Mouse (Mus musculus) retina, embryonic 14.5 days (tissue): ENCODE data around the gene Dmtf1.
"Not testable (repeated sequence)": the region's sequence is repeated elsewhere in the genome, so short reads cannot be mapped to it uniquely, and the experiment has no call there.

Experiments used
- DNase-seq: peaks from one replicate; pipeline ENCODE4 v3.0.0-alpha.2; 2015; ENCODE audit warnings: low spot score

Gene Dmtf1

DNA sequence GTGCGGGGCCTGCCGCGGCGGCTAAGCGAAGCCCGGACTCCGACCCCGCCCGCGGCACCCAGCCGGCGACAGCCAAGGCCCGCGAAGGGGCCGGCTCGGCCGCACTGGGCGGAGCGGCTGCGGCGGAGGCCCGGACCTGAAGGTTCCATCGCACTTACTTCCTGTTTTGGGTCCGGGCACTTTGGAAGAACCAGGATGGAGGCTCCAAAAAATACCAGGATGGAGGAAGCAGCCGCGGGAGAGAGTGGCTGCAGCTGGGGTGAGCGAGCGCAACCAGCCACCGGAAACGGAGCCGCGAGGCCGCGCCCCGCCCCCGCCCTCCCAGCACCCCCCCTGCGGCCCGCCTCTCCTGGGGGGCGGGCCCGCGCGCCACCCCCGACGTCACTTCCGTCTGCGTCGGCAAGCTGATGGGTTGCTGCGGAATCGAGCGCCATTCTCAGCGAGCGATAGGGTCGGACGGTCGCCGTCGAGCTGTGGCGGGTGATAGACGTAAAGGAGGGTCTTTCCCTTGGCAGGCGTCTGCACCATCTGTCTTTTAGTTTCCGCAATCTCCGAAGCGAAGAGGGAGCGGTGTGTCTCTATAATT is at the start of gene Dmtf1:
TSS of gene Dmtf1 (minus strand) at position 321 of the 586 bp plus-strand sequence.
- DNase-seq = peak; percentile 95

DNA sequence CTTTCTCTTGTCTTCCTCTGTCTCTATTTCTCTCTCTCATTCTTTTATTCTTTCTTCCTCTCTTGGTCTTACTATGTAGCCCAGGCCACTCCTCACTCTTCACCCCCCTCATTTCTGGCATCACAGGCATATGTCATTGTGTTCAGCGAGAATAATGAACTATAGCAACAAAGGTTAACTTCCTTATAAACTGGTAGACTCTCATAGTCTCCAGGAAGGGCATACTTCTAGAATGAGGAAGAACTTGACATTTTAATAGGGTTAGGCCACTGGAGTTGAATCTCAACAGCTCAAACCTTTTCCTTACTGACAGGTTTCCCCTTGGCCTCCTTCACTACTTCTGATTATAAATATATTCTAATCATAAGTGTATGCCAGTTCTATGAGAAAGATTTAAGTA is 24.9 kb upstream of the Dmtf1 start:
- DNase-seq = no peak

DNA sequence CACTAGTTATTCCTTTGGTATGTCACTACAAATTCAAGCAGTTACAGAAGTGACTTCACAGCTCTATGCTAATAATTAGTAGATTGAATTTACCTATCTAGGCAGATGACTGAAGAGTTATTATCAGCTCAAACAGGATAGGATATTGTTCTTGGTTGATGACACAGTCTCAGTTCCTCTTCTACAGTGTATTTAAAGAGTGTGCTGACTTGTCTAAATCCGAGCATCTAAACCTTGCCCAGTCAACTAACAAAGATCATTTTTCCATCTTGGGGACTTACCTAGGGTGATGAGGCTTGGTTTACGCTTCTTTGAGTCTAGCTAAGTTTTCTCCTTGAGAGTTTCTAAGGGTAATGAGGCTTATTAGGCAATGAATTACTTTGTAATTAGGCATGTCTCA is 11.7 kb upstream of the Dmtf1 start:
- no peak for DNase-seq

DNA sequence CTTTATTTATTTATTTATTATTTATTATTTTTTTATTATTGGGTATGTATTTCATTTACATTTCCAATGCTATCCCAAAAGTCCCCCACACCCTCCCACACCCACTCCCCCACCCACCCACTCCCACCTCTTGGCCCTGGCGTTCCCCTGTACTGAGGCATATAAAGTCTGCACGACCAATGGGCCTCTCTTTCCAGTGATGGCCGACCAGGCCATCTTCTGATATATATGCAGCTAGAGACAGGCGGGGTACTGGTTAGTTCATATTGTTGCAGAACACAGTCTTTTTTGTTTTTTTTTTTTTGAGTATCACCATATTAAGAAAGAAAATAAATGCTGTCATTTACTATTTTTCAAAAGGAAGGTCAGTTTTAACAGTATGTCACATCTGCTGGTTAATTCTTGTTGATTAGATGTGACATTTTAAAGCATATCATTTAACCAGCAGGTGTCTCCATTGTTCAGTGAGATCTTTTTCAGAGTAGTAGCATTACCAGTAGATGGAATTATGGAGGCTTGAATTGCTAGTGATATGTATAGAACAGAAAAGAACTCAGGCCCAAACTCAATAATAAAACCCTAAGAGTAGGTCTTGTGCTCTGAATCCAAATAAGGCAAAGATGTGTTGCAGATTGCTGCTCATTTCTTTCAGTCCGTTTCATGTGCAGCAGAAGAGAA is 7.9 kb upstream of the Dmtf1 start:
- peak; percentile 51 for DNase-seq

DNA sequence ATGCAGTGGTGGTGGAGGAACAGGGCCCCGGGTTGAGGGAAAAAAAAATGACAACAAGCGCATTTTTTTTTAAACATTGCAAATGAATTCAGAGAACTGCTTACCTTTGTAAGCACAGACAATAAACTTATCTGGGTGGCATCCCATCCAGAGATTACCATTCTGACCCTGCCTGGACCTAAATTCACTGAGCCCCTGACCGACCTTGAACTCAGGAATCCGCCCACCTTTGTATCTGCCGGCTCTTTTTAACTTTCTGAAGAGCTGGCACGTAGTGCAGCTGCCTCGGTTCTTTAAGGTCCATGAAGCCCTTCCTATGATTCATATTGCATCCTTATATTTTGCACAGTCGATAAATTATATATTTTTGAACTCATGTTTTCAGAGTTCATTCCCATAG is 4.8 kb upstream of the Dmtf1 start:
- no peak for DNase-seq

DNA sequence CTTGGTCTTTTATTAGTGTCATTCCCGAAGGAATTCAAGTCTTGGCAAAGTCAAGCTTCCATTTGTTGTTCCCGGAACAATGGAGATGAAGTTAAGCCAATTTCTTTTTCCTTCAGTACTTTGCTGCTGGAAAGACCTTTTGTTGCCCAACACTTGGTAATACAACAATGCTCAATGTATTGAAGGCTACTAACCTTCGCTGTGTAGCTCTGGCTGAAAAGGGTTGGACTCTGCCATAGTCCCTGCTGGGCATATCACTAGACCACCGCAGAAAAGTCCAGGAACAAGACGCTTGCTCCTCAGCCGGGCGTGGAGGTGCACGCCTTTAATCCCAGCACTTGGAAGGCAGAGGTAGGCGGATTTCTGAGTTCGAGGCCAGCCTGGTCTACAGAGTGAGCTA is 3.6 kb upstream of the Dmtf1 start:
- DNase-seq = not testable (repeated sequence)

DNA sequence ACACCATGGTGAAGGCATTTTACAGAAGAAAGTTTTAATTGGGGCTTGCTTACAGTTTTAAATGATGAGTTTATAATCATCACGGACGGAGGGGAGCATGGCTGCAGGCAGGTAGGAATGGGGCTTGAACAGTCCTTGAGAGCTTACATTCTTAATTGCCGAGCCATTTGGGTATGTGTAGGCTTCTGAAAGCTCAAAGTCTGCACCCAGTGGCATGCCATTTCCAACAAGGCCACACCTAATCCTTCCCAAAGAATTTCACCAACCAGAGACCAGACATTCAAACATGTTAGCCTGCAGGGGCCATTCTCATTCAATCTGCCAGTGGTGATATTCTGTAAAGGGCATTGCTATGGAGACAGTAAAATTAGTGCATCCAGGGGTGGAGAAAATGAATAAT is 1.8 kb upstream of the Dmtf1 start:
- no peak for DNase-seq

DNA sequence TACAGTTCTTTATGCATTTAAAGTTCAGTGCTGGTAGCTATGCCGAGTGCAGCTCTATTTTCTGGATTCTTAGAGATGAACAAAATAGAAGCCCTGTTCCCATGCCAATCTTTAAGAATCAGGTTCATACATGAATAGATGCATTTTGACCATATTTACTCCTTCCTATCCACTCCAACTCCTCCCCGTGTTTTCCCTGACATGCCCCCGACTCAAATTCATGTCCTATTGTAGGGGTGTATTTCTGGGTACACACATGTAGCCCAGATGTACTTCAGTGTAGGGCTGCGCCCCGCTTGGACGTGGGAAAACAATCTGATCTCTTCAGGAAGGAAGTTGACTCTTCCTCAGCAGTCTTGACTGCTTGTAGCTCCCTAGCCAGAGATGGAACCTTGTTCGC is 512 bp upstream of the Dmtf1 start:
- DNase-seq = no peak

DNA sequence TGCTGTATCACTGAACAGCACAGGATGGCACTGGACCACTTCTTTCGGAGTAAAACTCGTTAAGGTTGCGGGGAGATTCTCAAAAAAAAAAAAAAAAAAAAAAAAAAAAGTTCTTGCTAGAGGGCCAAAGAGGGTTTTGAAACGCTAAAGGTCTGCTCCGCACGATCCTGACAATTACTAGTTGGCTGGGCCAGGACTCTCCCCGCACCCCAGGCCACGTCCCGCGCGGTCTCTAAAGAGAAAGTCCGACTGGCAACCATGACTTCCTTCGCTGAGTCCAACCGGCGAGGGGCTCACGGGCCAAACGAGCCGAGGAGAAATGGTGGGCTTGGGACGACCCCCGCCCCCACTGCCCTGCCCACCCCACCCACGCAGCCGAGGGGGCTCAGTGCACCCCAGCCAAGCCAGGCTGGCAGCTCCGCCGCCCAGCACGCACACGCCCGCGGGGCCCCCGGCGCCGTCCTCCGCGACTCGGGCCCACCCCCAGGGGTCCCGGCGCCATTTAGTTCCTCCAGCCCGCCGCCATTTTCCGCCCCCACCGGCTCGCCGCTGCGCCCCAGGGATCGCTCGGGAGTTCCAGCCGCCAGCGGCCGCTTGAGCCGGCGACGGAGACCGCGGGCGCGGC is 633 bp downstream of the Dmtf1 start:
- DNase-seq = peak; percentile 61

DNA sequence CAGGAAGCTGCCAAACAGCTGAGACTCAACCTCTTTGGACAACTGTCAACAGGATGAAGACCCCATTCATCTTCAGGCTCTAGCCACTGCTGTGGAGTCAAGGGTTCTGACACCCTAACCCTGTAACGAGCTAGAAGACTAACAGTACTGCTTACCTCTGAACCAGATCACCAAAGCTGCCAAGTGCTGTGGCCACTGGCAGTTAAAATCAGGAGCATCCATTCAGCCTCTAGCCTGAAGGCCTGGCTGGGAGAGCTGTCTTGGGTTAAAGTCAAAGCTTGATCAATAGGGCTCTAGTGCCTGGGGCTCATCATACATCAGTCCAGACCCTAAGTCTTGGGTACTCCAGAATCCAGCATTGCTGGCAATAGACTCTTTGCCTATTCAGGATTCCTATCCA is 4.2 kb downstream of the Dmtf1 start:
- no peak for DNase-seq

DNA sequence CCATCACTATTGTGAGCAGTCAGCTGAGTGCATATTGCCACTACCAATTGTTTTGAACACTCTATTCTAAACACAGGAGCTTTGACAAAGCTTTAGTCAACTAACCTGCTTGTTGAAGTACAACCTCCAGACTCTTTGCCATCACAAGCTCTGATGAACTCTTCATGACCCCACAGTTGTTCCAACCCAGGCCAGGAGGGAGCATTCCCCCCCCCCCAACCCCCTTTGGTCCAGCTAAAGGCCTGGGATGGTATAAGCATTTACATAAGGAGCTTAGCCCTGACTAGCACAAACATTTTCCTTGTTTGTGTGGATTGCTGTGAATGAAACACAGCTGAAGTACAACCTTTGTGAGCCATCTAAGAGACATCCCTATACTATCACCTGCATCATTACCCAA is 4.8 kb downstream of the Dmtf1 start:
- DNase-seq = no peak

DNA sequence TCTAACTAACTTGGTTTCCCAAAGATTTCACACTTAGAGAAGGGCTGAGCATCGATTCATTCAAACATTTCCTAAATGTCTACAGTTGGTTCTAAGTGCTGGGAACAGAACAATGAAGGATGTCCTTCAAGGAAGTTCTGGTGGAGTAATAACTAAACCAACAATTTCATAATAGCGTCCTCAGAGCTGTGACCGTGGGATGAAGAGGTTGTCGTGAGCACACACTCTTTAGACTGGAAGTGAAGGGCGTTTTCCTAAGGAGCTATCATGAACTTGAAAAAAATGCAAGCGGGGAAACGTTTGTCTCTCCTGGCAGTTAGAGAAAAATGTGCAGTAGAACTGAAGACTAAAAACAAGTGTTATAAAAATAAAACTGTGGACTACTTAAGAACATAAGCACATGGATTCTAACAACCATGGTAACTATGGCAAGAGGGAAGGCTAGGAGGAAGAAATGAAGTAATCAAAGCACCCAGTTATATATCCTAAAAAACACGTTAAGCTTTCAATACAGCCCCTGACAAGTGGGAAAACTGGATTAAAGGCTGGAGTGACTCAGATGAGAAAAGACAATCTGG is 12.2 kb downstream of the Dmtf1 start:
- no peak for DNase-seq

DNA sequence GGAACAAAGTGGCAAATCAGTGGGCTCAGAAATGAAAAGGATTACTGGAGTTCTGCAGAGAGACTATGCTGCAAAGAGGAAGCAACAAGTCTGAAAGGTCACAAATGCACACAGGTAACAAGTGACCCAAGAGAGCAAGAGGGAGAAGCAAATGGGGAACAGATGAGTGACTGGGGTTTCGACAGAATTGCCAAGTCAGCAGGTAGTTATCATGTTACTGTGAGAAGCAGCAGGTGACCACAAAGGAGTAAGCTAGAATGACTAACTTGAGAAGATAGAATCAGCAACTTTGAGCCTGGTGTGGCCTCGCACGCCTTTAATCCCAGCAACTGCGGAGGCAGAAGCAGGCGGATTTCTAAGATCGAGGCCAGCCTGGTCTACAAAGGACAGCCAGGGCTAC is 19.2 kb downstream of the Dmtf1 start:
- DNase-seq = no peak

DNA sequence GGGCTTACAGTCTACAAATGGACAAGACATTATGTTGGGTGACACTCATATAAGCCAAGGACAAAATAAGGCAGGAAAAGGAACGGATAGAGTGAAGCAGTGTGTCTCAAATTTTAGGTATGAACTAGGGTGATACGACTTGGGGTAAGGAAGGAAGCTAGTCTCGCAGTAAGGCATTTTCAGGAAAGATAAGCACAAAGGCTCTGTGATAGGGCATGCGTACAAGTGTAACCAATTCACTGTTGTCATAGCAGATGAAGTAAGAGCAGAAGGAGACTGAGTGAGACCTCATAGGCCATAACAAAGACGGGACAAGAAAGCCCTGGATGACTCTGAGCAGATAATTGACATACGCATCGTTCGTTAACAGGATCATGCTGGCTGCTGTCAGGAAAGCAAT is 20.9 kb downstream of the Dmtf1 start:
- DNase-seq = no peak

DNA sequence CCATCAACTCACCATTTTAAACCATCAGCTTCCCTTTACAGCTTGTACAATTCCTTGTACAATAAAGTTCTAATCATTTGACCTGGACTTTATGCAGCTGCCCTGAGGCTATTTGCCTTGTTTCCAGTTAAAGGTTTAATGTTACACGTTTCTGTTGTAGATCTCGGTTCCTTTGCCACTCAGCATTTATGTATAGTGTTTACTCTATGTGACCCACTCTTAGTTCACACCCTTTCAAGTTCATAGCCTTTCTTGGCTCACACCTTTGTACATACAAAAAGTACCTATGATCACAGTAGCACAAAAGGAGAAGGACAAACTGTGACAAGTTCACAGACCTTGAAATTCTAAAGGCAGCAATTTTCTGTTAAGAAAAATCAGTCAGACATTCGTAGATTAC is 26.0 kb downstream of the Dmtf1 start:
- DNase-seq = no peak

DNA sequence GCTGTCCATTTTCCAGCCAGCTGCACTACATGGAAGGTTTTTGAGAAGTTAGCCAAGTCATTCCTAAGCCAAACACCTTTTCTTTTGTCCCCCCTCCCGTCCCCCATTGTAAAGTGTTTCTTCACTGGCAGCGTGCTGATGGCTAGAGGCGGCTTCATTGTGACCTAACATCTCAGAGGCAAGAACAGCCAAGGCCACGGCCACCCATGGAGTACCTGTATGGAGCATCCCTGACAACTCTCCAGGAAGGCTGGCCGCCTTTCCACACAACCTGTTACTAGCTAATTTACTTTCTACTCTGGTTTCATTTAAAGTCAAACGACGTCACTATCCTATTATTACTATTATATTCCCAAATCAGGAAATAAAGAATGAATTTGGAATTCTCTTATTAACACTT is 29.8 kb downstream of the Dmtf1 start:
- no peak for DNase-seq

DNA sequence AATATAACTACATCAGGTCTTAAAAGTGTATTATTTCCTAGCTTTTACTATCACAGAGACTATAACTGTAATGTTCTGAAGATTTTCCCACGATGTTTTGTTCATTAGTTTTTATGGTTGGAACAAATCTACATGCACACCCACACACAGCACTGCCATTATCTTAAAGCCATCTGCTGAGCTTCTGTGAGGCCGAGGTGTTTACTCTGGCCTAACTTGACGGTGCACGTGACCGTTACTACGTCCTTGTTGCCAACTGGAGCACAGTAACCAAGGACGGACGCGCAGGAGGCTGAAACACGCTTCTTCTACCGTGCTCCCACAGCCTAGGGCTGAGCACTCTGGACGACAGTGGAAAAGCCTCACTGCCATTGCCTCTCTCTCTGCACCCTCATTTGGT is 33.0 kb downstream of the Dmtf1 start:
- DNase-seq = no peak

DNA sequence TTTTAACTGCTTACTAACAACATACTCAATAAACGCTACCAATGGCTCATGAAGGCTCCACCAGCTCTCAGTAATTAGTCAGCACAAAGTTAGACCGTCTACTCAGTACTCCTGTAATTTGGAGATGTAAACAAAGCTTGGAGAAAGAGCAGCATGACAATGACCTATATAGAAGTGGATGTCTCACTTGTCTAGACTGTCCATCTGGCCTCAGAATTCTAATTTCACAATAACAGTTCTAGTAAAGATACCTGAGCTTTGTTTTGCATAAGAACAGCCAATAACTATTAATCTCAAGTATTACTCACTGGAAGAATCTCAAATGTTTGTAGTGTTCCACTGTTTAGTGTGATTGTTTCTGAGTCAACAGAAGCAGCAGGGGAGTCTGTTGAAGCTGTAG is 37.4 kb downstream of the Dmtf1 start:
- DNase-seq = no peak

DNA sequence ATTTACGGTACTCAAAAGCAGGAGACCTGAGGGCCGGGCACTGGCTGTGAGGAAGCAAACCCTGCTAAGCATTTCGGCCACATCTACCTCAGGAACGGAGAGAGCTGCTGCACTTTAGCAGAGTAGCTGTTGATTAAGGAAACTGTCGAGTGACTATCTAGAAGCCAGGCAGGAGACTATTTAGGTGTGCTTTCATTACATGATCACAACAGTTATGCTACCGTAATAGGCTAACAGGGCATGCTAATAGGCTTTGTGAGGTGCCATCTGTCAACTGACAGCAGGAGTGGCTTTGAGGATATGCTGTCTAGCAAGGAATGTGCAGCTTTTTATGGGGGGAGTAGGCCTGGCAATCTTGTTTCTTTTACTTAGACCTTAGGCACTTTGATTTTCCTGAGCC is 47.4 kb downstream of the Dmtf1 start:
- peak; percentile 54 for DNase-seq

DNA sequence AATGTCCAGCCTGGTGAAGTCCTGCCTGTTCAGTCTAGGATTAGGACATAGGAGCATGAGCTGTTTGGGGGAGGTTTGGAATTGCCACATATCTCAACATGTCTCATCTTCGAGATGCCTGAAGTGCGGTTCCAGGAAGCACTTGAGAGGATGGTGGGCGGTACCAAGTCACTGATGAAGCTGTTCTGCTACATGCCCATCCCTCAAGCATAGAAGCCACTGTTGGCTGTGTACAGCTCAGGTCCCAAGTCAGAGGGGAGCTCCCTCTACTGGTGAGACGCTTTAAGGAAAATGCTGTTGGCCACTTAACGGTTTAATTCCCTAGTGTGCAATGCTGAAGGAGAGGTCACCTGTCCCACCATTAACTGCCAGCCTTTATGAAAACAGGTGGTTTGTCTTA is 49.8 kb downstream of the Dmtf1 start:
- DNase-seq = peak; percentile 89

DNA sequence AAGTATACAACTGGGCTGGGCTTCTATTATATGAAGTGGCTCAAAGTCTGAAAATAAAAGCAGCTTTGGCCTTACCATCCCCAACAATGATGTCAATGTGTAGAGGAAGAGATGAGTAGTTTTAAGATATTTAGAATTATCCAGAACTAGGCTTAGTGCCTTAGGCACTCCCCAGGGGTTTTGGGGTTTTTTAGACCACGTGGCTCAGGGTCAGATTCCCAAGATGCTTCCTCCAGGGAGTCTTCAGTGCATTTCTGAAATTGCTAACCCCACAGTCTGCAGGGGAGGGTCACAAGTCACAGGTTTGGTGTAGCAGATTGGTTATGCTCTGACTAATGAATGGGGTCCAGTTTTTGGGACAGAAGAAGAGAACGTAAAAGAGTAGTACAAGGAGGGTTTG is 50.3 kb downstream of the Dmtf1 start:
- DNase-seq = no peak

DNA sequence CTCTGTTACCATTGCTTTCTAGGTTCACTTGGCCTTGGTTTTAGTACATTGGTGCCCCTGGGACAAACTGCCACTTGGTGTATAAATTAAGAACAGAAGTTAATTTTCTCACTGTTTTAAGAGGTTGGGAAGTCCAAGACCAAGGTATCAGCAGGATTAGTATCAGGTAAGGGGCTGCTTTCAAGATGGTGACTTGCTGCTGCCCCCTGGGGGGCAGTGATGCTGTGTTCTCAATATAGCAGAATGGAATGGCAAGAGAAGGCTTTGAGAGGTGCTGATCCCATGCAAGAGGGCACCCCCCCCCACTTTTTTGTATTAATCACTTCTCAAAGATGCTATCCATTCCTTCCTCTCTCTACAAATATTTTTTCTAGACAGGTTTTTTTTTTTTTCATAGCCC is 52.0 kb downstream of the Dmtf1 start:
- DNase-seq = no peak

DNA sequence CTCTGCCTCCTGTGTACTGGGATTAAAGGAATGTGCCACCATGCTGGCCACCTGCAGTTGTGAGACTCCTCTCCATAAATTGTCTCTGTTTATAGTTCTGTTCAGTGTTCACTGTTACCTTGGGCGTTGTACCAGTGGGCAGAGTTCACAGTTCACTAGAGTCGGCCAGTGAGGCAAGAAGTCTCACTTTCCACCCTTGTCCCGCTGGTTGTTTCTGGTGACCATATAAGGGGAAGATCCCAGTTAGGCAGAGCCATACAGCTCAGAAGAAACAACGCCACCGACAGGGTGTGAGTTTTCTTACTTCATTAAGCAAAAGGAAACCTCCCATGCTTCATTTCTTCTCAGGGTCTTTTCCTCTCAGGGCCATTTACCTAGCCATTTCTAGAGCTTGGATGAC is 53.1 kb downstream of the Dmtf1 start:
- no peak for DNase-seq
